Mouse (Mus musculus) erythroid progenitor cell, adult 5-6 weeks (primary cell): ENCODE measurements around the gene Gckr. TPM values are rescaled to one million over a fixed set of nuclear protein-coding genes. Genes with fewer than 3 reads are reported as not detected.

Experiments
- ATAC-seq: replicated peaks from 2 replicates; pipeline ENCODE4 v1.8.0; 2016; ENCODE audit warnings: moderate number of reproducible peaks, mild to moderate bottlenecking, moderate TSS enrichment, inconsistent platforms; ENCODE audit not compliant: poor library complexity, low FRiP score, severe bottlenecking
- total RNA-seq, 2 experiments: library from RNA; stranded (forward) in 1 of 2; stranded (reverse) in 1 of 2; fragments of 150-400 nt in 1 of 2; fragments of 186-747, 209-891 nt in 1 of 2; gene quantifications; 2 replicates each; pipeline versions ENCODE4 v1.2.3 to v1.2.4; 2015 to 2017; ENCODE audit warnings: low replicate concordance in 2 of 2

Gckr gene
- total RNA-seq (2015; ENCODE audit: low replicate concordance) (not detected in 2 replicates), total RNA-seq (2017; ENCODE audit: low replicate concordance) (not detected in 2 replicates)

DNA sequence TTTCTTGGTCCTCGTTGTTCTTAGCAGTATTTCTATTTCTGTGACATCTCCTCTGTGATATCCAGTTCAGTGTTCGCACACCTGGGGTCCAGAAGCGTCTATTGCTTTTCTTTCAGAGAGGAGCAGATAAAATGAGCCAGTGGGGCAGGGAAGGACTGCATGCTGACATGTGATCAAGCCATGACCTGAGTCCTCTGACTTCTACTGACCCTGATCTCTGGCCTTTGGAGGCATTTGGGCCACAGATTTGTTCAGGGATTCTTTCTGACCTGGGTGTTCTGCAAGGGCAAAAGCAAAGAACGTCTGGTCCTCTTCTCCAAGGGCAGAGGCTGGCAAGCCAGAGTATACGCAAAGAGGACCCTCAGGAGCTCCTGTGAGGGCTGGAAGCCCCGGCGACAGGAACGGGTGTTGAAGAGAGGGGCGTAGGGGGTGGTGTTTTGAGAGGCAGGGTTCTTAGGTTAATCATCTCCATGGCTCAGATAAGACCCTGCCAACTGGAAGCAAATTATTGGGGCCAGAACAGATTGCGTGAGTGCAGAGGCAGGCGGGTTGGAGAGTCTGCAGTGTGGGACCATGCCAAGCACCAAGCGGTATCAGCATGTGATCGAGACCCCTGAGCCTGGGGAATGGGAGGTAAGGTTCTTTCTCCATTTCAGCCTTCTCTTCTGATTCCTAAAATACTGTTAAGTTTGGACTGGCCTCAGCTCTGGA is at the start of gene Gckr:
Gene Gckr, plus strand, starts transcription at position 397 of the 711 bp plus-strand sequence.
- ATAC-seq: no peak

DNA sequence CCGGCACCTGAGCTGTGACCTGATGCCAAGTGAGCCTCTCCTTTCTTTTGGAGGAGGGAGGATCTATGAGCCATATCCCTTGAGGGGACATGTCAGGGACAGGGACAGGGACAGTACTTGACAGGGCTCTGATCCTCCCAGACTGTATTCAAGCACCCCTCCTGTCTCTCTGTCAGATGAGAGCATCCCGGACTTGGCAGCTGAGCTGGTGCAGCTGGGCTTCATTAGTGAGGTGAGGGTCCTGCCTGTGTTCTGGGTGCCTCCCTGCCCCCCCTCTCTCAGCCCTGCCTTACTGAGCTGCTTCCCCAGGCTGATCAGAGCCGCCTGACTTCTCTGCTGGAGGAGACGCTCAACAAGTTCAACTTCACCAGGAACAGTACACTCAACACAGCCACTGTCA is 46.5 kb upstream of the Gckr start:
- ATAC-seq: no peak

DNA sequence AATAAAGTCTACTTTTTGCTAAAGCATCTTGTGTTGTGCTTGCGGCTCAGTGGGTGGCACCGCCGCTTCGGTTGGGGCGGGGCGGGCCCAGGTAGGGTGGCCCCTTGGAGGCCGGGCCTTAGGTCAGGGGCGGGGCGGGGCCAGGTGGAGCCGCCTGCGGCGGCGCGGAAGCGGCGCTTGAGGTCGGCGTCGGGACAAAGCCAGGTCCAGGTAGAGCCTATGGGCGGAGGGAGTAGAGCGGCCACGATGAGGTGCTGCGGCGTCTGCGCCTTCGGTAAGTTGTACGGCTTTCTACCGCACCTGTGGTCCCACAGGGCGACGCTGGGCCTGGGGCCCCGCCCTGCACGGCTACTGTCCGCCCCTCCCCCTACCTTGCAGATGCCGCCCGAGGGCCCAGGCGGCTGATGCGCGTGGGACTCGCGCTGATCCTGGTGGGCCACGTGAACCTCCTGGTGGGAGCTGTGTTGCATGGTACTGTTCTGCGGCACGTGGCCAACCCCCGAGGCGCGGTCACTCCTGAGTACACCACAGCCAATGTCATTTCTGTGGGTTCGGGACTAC is 45.6 kb upstream of the Gckr start, which contains the start of gene Krtcap3:
Gene Krtcap3, plus strand, starts transcription at position 151 of the 561 bp plus-strand sequence.
- ATAC-seq: no peak

DNA sequence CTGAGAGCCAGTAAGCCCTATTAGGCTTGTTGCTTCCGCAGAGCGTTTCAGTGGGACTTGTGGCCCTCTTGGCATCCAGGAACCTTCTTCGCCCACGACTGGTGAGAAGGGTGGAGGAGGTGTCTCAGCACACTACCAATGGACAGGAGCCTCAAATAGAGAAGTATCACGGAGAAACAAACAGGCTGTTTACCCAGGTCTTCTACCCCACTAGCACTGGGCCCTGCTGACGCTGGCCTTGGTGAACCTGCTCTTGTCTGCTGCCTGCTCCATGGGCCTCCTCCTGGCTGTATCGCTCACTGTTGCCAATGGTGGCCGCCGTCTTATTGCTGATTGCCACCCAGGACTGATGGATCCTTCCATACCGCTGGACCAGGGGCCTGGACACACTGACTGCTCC is 45.1 kb upstream of the Gckr start:
- ATAC-seq: no peak

DNA sequence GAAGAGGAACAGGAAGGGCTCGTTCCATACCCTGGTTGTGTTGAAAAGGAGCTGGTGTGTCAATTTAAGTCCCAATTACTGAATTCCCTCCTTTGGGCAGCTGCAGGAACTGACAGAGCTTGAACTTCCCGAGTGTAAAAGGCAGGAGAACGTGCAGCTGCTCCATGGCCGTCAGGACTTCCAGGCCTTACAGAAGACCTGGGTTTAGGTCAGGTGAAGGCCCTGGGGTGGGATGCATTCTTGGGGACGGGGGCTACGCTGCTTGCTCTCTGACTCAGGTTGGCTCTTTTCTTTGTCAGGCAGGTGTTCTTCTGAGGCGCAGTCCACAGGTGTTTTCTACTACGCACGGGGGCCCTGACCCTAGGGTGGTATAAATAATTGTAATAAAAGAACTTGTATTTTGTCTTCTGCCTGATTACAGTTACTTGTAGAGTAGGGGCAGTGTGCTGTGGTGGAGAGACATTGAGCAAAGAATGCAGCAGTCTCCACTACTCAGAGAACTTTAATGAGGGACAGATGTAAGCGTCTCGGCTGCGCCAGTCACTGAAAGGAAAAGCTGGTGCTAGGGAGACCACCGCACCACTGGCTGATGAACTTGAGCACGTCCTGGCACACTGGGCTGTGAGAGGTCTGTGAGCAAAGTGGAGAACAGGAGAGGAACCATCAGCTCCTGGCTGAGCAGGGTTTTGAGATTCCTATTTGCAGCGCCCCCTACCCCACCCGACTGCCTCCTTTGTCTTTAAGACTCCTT is 44.3 kb upstream of the Gckr start:
- no peak for ATAC-seq

DNA sequence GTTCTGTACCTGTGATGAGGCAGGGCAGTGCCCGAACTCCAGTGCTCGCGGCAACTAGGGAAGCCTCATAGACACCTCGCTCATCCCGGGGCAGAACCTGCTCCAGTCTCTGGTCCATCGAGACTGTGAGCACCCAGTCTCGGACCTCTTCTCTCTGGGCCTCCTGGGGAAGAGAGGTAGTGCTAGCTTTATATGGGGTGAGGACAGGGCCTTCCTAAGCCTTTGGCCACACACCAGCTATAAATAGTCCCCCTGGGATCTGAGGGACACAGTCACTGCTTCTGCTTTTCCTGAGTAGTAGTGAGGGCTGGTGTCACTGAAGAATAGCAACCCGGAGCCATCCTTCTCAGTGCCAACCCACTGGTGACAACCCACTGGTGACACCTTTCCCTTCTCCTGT is 43.4 kb upstream of the Gckr start:
- ATAC-seq: no peak

DNA sequence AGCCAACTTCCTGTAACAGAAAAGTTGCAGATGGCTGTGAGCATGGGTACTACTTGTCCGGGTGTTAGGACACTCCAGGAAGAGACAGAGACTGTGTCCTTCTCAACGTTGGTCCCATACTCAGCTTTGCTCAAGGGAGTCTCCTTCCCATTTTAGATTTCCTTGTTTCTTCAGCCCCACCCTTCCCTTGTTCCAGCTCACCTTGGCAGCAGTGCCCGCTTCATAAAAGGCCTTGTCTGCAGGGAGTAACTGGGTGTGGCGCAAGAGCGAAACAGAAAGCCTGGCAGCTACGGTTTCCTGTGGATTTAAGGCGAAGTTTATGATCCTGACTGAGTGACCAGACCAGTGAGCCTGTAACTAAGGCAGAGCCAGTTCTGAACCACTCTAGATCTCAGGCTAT is 42.8 kb upstream of the Gckr start:
- no peak for ATAC-seq

DNA sequence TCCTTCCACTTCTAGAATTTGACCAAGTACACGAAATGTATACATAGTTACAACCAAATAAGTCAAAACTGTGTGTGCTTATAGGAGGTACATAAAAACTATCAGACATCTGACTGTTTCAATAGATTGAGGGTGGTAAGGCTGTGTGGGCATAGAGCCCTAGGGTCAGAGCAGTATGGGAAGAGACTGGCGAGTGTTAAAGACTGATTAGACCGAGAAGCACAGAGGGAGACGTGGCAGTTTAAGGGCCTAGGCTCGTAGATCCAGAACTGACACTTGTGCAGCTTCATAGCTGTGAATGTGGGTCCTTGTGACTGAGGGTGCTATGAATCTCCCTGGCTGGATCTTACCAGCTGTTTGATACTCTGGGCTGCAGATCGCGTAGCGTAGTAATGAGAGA is 42.3 kb upstream of the Gckr start:
- ATAC-seq: no peak

DNA sequence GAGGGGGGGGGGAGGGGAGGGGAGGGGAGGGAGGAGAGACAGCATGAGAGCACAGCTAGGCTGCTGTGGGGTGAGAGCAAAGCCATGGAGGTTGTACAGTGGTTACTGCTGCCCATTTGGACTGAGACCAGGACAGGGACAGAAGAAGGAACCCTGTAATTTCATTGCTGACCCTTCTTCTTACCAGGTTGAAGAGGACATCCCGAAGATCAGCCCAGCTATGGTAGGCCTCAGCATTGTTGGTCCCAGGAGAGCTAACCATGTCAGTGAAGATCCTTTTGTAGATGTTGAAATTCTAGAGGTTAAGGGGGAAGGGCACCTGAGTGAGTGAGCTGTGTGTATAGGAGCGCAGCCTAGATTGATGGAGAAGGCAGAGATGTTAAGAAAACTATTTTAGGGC is 41.9 kb upstream of the Gckr start:
- ATAC-seq: no peak

DNA sequence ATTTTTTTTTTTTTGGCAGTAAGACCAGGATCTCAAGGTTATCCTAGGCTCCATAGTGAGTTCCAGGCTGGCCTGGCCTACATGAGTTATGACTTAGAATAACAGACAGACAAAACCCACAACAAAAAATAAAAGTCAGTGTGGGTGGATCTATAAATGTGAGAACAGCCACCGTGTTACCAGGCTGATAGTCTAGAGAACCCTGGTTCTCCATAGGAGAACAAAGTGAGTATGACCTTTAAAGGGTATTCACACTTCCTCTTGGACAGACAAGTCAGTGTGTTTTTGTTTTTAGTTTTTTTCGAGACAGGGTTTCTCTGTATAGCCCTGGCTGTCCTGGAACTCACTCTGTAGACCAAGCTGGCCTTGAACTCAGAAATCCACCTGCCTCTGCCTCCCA is 41.3 kb upstream of the Gckr start:
- no peak for ATAC-seq

DNA sequence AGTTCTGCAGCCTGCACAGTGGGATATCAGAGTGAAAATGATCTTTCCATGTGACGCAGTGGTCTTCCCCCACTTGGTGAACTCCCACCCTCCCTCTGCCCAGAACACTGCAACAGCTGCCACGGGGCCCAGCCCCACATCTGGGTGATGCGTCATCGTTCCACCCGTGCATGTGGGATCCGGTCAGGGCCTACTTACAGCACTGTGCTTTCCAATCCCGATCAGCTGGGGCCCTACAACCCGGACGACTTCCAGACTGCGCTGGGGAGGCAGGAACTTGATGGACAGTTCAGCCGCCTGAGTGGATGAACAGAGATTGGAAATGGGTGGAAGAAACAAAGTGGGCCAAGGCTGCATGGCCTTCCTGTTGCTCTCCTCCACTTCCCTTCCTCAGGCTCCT is 39.6 kb upstream of the Gckr start:
- no peak for ATAC-seq

DNA sequence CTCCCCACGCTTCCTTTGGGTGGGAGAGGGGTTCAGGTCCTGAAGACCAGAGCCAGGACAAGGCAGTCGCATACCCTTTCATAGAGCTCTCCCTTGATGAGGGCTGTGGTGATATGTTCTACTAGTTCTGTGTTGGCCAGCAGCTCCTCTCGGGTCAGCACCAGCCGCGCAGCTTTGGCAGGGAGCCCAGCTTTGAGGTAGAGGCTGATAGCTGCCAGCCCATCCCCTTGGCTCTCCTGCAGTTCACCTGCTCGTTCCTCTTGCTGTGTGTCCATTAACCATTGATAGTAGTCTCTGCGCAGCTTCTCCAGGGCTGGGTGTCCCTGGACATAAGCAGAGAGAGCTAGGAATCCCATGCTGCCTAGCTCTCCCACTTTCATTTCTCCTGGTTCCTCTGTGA is 31.1 kb upstream of the Gckr start:
- no peak for ATAC-seq

DNA sequence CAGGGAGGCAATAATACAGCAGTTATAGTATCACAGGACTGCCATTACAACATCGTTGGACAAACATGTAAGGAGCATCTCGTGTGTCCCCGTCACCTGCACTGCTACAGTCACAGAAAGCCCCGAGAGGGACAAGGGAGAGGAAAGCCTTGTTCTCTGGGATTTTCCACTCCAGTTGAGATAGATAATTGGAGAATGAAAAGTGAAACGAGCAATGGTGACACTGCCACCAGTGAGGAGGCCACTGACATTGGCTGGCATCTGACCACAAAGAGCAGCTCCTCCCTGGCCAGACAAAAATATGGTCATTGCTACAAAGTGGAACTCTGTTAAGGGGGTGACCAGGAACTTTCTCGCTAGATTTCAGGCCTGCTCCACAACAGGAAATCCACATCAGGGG is 29.6 kb upstream of the Gckr start:
- no peak for ATAC-seq

DNA sequence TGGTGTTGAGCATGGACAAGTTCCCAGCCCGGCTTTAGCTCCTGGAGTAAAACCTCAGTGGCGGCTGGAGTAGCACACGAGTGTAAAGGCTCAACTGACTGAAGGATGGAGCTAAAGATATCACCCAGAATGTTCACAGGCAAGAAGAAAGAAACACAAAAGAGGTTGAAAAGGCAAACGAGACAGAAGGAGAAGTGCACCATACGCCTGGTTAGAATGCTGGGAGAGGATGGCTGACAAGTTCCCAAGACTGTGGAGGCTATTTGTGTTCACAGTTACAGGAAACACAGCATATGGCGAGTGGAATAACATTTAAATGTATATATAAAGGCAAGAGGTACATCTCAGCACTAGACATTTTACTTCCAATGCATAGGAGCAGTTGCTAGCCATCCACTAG is 24.2 kb upstream of the Gckr start:
- no peak for ATAC-seq

DNA sequence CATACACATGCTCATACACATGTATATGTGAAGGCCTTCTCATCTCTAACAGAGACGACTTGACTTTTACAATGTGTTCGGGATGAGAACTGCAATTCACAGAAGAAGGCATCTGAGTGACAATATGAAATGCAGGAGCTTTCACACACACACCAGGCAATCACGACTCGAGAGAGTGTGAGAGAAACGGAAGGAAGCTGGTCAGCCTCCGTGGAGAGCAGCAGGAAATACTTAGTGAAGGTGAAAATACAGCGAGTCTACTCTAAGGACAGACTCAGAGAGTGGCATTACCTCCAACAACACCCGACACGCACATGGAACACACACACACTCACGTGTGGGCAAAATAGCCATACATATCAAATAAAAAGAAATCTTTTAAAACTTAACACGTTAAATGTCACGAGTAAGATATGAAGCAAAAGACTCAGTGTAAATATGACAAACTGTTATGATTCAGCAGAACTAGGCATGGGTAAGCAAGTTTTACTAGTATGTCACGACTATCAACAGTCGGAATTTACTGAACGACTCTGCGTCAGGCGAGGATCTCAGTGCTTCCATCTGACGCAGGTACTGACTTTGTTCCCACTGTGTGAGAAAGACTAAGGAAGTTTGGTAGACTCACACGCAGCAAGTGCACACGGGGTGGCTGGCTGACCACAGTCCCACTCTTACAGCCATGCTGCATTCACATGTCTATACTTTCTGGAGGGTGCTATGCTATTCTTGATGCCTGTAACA is 17.8 kb upstream of the Gckr start:
- no peak for ATAC-seq

DNA sequence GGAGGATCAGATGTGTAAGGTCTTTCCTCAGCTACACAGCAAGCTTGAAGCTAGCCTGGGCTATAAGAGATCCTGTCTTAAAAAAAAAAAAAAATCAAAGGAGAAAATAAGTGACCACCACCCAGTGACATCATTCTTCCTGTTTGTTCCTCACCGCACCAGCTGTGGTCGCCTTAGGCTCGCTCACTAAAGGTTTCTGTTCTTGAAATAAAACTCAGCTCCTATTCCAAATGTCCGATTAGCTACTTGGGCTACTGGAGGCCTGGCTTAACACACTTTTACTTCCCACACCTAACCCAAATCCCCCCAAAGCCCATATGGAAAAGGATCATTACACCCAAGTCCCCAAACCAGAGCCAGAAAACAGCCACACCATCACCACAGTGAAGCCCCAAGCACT is 9.0 kb upstream of the Gckr start:
- ATAC-seq: no peak

DNA sequence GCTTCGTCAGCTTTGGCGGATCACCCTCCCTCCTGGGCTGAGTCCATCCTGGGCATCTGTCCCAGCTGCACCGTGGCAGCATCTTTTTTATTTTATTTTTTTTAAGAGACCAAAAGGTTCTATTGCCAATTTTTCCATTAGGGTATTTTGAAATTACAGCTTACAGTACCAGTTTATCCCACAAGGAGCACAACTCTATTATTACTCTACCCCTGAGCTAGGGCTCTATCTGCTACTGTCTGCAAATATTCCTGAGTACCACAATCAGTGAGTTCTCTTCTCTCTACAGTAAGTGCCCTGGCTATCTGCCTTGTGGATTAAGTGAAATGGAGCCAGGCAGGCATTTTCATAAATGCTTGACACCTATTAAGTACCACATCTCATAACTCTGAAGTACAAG is 8.6 kb upstream of the Gckr start:
- ATAC-seq: no peak

DNA sequence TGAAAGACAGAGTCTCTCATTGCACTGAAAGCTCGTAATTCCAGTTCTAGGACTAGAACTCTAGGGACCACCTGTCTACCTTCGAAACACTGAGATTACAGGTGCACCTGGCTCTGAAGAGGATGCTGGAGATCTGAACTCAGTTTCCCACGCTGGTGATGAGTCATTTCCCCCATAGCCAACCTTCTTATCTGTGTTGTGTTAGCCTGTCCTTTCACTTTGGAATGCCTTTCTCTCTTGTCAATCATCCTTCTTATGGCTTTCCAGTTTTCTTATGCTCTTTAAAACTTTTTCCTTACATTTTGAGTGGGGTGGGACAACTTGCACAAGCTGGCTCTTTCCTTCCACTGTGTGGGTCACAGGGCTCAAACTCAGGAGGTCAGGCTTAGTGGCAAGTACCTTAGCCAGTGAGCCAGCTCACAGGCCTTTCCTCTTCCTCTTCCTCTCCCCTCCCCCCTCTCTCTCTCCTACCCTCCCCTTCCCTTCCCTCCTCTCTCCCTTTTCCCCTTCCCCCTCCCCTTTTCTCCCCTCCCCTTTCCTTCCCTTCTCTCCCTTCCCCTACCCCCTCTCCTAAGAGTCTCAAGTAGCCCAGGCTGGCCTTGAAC is 7.5 kb upstream of the Gckr start:
- ATAC-seq: no peak

DNA sequence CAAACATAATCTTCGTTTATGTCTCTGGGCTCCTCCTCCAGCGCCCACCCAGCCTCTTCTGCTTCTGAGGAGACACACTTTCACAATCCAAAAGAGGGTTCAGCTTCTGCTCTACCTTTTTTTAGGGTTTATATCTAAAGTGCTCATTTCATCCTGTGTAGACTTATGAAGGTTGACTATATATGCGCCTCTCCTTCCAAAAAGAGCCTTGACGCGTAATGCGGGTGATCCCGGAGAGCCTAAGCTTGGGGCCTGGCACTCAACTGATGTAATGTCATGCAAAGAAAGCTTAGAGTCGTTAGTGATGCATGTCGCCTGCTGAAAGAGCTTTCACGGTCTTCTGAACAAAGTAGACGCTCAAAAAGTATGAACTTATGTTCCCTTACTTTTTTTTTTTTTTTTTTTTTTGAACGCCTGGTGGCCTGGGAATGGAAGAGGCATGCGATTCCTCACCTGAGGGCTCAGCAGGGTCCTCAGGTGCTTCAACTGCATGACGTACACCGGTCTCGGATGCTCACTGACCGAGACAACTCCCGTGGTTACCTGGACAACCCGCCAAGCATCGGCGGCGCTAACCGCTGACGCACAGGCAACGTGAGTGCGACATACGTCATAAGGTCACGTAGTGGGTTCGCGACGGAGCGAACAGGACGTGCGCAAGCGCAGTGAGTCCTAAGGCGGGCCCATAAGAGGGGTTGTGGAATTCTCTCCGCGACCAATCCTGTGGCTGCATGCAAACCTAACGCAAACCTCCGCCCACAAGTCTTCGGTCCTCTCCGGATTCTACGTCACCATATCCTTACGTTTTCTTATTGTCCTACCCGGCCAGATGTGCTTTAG is 6.5 kb upstream of the Gckr start, which contains the start of gene Ift172:
Gene Ift172, minus strand, starts transcription at position 596 of the 840 bp plus-strand sequence.
- ATAC-seq: peak; percentile 97
